Mouse (Mus musculus) forebrain, embryonic 13.5 days (tissue): Measurements from ENCODE around the gene Gm47959. TPM values are rescaled to one million over a fixed set of nuclear protein-coding genes. Genes with fewer than 3 reads are reported as not detected.
A peak's percentile ranks its signal among the peaks of the same experiment; 100 is the strongest.

ENCODE experiments used
- ATAC-seq: fragments of 200-750 bp; cut with Nextera tagmentation; 2 replicates; pipeline ENCODE4 v1.8.0; 2017
- H3K27ac ChIP-seq: fragments of 300-500 bp; sonication (generic); 2 replicates; pipeline ENCODE4 v1.5.1; 2015; ENCODE audit warnings: inconsistent platforms, mild to moderate bottlenecking, moderate library complexity
- H3K27me3 ChIP-seq: fragments of 300-500 bp; sonication (generic); 2 replicates; pipeline ENCODE4 v1.6.1; 2015; ENCODE audit warnings: mild to moderate bottlenecking, inconsistent platforms
- H3K36me3 ChIP-seq: fragments of 300-500 bp; sonication (generic); 2 replicates; pipeline ENCODE4 v1.6.1; 2015; ENCODE audit warnings: mild to moderate bottlenecking, inconsistent platforms; ENCODE audit not compliant: poor library complexity, severe bottlenecking
- H3K4me1 ChIP-seq: fragments of 300-500 bp; sonication (generic); 2 replicates; pipeline ENCODE4 v1.6.1; 2015; ENCODE audit warnings: inconsistent platforms
- H3K4me2 ChIP-seq: fragments of 300-500 bp; sonication (generic); 2 replicates; pipeline ENCODE4 v1.6.1; 2015; ENCODE audit warnings: inconsistent platforms, mild to moderate bottlenecking, moderate library complexity
- H3K4me3 ChIP-seq: fragments of 300-500 bp; sonication (generic); 2 replicates; pipeline ENCODE4 v1.5.1; 2015; ENCODE audit warnings: mild to moderate bottlenecking, inconsistent platforms
- H3K9ac ChIP-seq: fragments of 300-500 bp; sonication (generic); 2 replicates; pipeline ENCODE4 v1.6.1; 2015; ENCODE audit warnings: mild to moderate bottlenecking, inconsistent platforms
- H3K9me3 ChIP-seq: fragments of 300-500 bp; sonication (generic); replicated peaks from 2 replicates; pipeline ENCODE4 v1.6.1; 2016; ENCODE audit warnings: inconsistent platforms
- WGBS: fragments of 180-500 bp; shearing (Covaris S2); methylation state at CpG from one replicate; pipeline ENCODE4 v1.1.7; 2015; 5-methylcytosine and 5-hydroxymethylcytosine counted together
- polyA plus RNA-seq: library from polyadenylated mRNA; unstranded; fragments of >200 nt; fragmentation: Nextera tagmentation; extraction: Ambion mirVana; gene quantifications from 2 replicates; pipeline ENCODE4 v1.2.1, GENCODE M21; 2015

Gm47959 gene
- polyA plus RNA-seq, 1 experiment from 2014 or later, result not detected

GRCm38 (mm10) chr1:82991596-82991995 is 8.8 kb upstream of the Gm47959 start:
- Histone ChIP-seq H3K4me1 (no peaks in the 10 kb centered on the region), H3K4me2 (no peak overlapping the region), H3K27ac (no peak overlapping the region), H3K27me3 (no peaks in the 10 kb centered on the region), H3K9me3 (no peaks in the 10 kb centered on the region), H3K4me3 (no peak overlapping the region), H3K36me3 (no peaks in the 10 kb centered on the region), H3K9ac (no peak overlapping the region)
- no peak for ATAC-seq
- 88% methylated on average over 3 of the region's 3 CpGs for WGBS

- no peak for ATAC-seq
- no peaks in the 10 kb centered on the region for H3K9me3 ChIP-seq
- H3K4me3 ChIP-seq, result no peak overlapping the region
- H3K4me1 ChIP-seq, result no peaks in the 10 kb centered on the region
- WGBS, result 91% methylated on average over 6 of the region's 6 CpGs
- no peak overlapping the region for H3K9ac ChIP-seq
- H3K36me3 ChIP-seq, result no peaks in the 10 kb centered on the region
- H3K4me2 ChIP-seq, result no peak overlapping the region
- H3K27ac ChIP-seq, result no peak overlapping the region
- no peaks in the 10 kb centered on the region for H3K27me3 ChIP-seq
These were observed 8.3 kb upstream of the Gm47959 start for GRCm38 (mm10) chr1:82992093-82992492.

- no peak for ATAC-seq
- H3K9me3 ChIP-seq, result no peaks in the 10 kb centered on the region
- H3K9ac ChIP-seq, result no peak overlapping the region
- H3K4me1 ChIP-seq, result no peaks in the 10 kb centered on the region
- no peak overlapping the region for H3K4me3 ChIP-seq
- no peak overlapping the region for H3K4me2 ChIP-seq
- WGBS, result 93% methylated on average over 3 of the region's 3 CpGs
- no peak overlapping the region for H3K27ac ChIP-seq
- no peaks in the 10 kb centered on the region for H3K36me3 ChIP-seq
- no peaks in the 10 kb centered on the region for H3K27me3 ChIP-seq
These were observed 6.4 kb upstream of the Gm47959 start for GRCm38 (mm10) chr1:82993947-82994346.

- Histone ChIP-seq H3K4me2 (no peak overlapping the region), H3K27ac (0 out of 2 replicates have a peak overlapping the region, but pooled peaks have one; percentile 31), H3K9me3 (no peaks in the 10 kb centered on the region), H3K4me1 (no peaks in the 10 kb centered on the region), H3K9ac (no peak overlapping the region), H3K4me3 (no peak overlapping the region), H3K27me3 (no peaks in the 10 kb centered on the region), H3K36me3 (no peaks in the 10 kb centered on the region)
- no peak for ATAC-seq
- 84% methylated on average over 8 of the region's 8 CpGs for WGBS
These were observed 6.2 kb downstream of the Gm47959 start for GRCm38 (mm10) chr1:83006218-83007179.

- no peak overlapping the region for H3K4me3 ChIP-seq
- H3K9me3 ChIP-seq, result no peaks in the 10 kb centered on the region
- H3K4me2 ChIP-seq, result no peak overlapping the region
- peak overlapping the region; percentile 31 for H3K27ac ChIP-seq
- WGBS, result 83% methylated on average over 6 of the region's 6 CpGs
- no peak overlapping the region for H3K9ac ChIP-seq
- H3K4me1 ChIP-seq, result no peaks in the 10 kb centered on the region
- ATAC-seq, result peak; percentile 67; the same call in 1 of the 2 replicates
- H3K36me3 ChIP-seq, result no peaks in the 10 kb centered on the region
- H3K27me3 ChIP-seq, result no peaks in the 10 kb centered on the region
These were observed 7.1 kb downstream of the Gm47959 start for GRCm38 (mm10) chr1:83007471-83007870.

GRCm38 (mm10) chr1:83014477-83014876 is 14.1 kb downstream of the Gm47959 start:
- 94% methylated on average over 3 of the region's 3 CpGs for WGBS
- no peaks in the 10 kb centered on the region for H3K4me1 ChIP-seq
- no peaks in the 10 kb centered on the region for H3K27me3 ChIP-seq
- H3K36me3 ChIP-seq, result no peaks in the 10 kb centered on the region
- no peak for ATAC-seq
- H3K9me3 ChIP-seq, result no peaks in the 10 kb centered on the region
- no peak overlapping the region for H3K9ac ChIP-seq
- H3K27ac ChIP-seq, result no peak overlapping the region
- H3K4me2 ChIP-seq, result no peak overlapping the region
- H3K4me3 ChIP-seq, result no peak overlapping the region

- ATAC-seq, result no peak
- Histone ChIP-seq H3K9me3 (no peaks in the 10 kb centered on the region), H3K4me3 (no peak overlapping the region), H3K27me3 (no peaks in the 10 kb centered on the region), H3K9ac (no peak overlapping the region), H3K4me1 (no peaks in the 10 kb centered on the region), H3K36me3 (no peaks in the 10 kb centered on the region), H3K4me2 (no peak overlapping the region), H3K27ac (no peak overlapping the region)
- 89% methylated on average over 10 of the region's 10 CpGs for WGBS
These were observed 15.1 kb downstream of the Gm47959 start for GRCm38 (mm10) chr1:83015329-83015879.

- Histone ChIP-seq H3K27ac (no peak overlapping the region), H3K4me2 (no peak overlapping the region), H3K9ac (no peak overlapping the region), H3K36me3 (no peaks in the 10 kb centered on the region), H3K27me3 (no peaks in the 10 kb centered on the region), H3K4me3 (no peak overlapping the region), H3K4me1 (no peaks in the 10 kb centered on the region), H3K9me3 (no peaks in the 10 kb centered on the region)
- WGBS, result 58% methylated on average over 1 of the region's 1 CpGs
- no peak for ATAC-seq
These were observed 16.2 kb downstream of the Gm47959 start for GRCm38 (mm10) chr1:83016556-83016955.

GRCm38 (mm10) chr1:83031950-83032349 is 31.6 kb downstream of the Gm47959 start:
- Histone ChIP-seq H3K27me3 (no peaks in the 10 kb centered on the region), H3K4me2 (no peak overlapping the region), H3K9ac (no peak overlapping the region), H3K4me3 (no peak overlapping the region), H3K4me1 (no peaks in the 10 kb centered on the region), H3K27ac (no peak overlapping the region), H3K9me3 (no peaks in the 10 kb centered on the region), H3K36me3 (no peaks in the 10 kb centered on the region)
- no peak for ATAC-seq
- 53% methylated on average over 1 of the region's 1 CpGs for WGBS

GRCm38 (mm10) chr1:83032508-83032907 is 32.2 kb downstream of the Gm47959 start:
- Histone ChIP-seq H3K9ac (no peak overlapping the region), H3K4me3 (no peak overlapping the region), H3K36me3 (no peaks in the 10 kb centered on the region), H3K27me3 (no peaks in the 10 kb centered on the region), H3K4me1 (0 out of 2 replicates have a peak, but pooled peaks cover under 1% of the 10 kb centered on the region), H3K27ac (no peak overlapping the region), H3K4me2 (no peak overlapping the region), H3K9me3 (no peaks in the 10 kb centered on the region)
- WGBS, result 91% methylated on average over 6 of the region's 6 CpGs
- ATAC-seq, result no peak

- no peak overlapping the region for H3K4me3 ChIP-seq
- H3K36me3 ChIP-seq, result no peaks in the 10 kb centered on the region
- no peak for ATAC-seq
- H3K9me3 ChIP-seq, result no peaks in the 10 kb centered on the region
- no peaks in the 10 kb centered on the region for H3K27me3 ChIP-seq
- 80% methylated on average over 5 of the region's 5 CpGs for WGBS
- H3K4me2 ChIP-seq, result no peak overlapping the region
- peaks cover 10% of the 10 kb centered on the region for H3K4me1 ChIP-seq
- no peak overlapping the region for H3K9ac ChIP-seq
- no peak overlapping the region for H3K27ac ChIP-seq
These were observed 34.2 kb downstream of the Gm47959 start for GRCm38 (mm10) chr1:83034509-83034908.

- H3K9me3 ChIP-seq, result no peaks in the 10 kb centered on the region
- 0 out of 2 replicates have a peak overlapping the region, but pooled peaks have one; percentile 76 for H3K4me2 ChIP-seq
- no peak for ATAC-seq
- 65% methylated on average over 11 of the region's 11 CpGs for WGBS
- no peaks in the 10 kb centered on the region for H3K36me3 ChIP-seq
- no peak overlapping the region for H3K27ac ChIP-seq
- no peak overlapping the region for H3K4me3 ChIP-seq
- H3K4me1 ChIP-seq, result peaks cover 10% of the 10 kb centered on the region
- H3K9ac ChIP-seq, result no peak overlapping the region
- no peaks in the 10 kb centered on the region for H3K27me3 ChIP-seq
These were observed 36.7 kb downstream of the Gm47959 start for GRCm38 (mm10) chr1:83036892-83037667.
